Mouse (Mus musculus) forebrain, embryonic 13.5 days (tissue): Measurements from ENCODE around the gene 9330182L06Rik. TPM values are rescaled to one million over a fixed set of nuclear protein-coding genes. Genes with fewer than 3 reads are reported as not detected.

Experiments
- ATAC-seq: fragments of 200-750 bp; cut with Nextera tagmentation; 2 replicates; pipeline ENCODE4 v1.8.0; 2017
- H3K27ac ChIP-seq: fragments of 300-500 bp; sonication (generic); 2 replicates; pipeline ENCODE4 v1.5.1; 2015; ENCODE audit warnings: inconsistent platforms, mild to moderate bottlenecking, moderate library complexity
- H3K27me3 ChIP-seq: fragments of 300-500 bp; sonication (generic); 2 replicates; pipeline ENCODE4 v1.6.1; 2015; ENCODE audit warnings: mild to moderate bottlenecking, inconsistent platforms
- H3K36me3 ChIP-seq: fragments of 300-500 bp; sonication (generic); 2 replicates; pipeline ENCODE4 v1.6.1; 2015; ENCODE audit warnings: mild to moderate bottlenecking, inconsistent platforms; ENCODE audit not compliant: poor library complexity, severe bottlenecking
- H3K4me1 ChIP-seq: fragments of 300-500 bp; sonication (generic); 2 replicates; pipeline ENCODE4 v1.6.1; 2015; ENCODE audit warnings: inconsistent platforms
- H3K4me2 ChIP-seq: fragments of 300-500 bp; sonication (generic); 2 replicates; pipeline ENCODE4 v1.6.1; 2015; ENCODE audit warnings: inconsistent platforms, mild to moderate bottlenecking, moderate library complexity
- H3K4me3 ChIP-seq: fragments of 300-500 bp; sonication (generic); 2 replicates; pipeline ENCODE4 v1.5.1; 2015; ENCODE audit warnings: mild to moderate bottlenecking, inconsistent platforms
- H3K9ac ChIP-seq: fragments of 300-500 bp; sonication (generic); 2 replicates; pipeline ENCODE4 v1.6.1; 2015; ENCODE audit warnings: mild to moderate bottlenecking, inconsistent platforms
- H3K9me3 ChIP-seq: fragments of 300-500 bp; sonication (generic); replicated peaks from 2 replicates; pipeline ENCODE4 v1.6.1; 2016; ENCODE audit warnings: inconsistent platforms
- WGBS: fragments of 180-500 bp; shearing (Covaris S2); methylation state at CpG from one replicate; pipeline ENCODE4 v1.1.7; 2015; 5-methylcytosine and 5-hydroxymethylcytosine counted together
- polyA plus RNA-seq: library from polyadenylated mRNA; unstranded; fragments of >200 nt; fragmentation: Nextera tagmentation; extraction: Ambion mirVana; gene quantifications from 2 replicates; pipeline ENCODE4 v1.2.1, GENCODE M21; 2015

Gene 9330182L06Rik
- polyA plus RNA-seq, 1 experiment from 2014 or later, result 4.9 TPM

GRCm38 (mm10) chr5:9339511-9340173, 73.7 kb downstream of the 9330182L06Rik start:
- H3K4me2 ChIP-seq, result peak overlapping the region; percentile 21

DNA sequence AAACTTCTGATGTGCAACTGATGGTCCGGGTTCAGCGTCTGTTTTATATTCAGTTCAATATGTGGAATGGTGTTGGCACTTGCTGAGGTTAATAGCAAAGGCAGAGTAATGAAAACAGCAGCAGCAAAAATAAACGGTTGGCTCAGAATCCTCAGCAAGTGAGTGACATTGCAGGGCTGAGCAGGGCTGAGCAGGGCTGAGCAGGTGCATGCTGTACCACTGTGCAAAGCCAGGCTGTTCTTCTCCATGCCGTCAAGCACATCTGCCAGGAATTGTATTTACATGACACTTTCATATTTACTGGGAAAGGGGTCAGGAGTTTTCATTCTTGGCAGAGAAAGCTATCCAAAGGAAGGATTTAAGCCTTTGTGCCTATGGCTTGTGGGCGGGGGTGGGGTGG, 78.7 kb downstream of the 9330182L06Rik start:
- H3K9ac ChIP-seq, result no peak overlapping the region
- H3K27ac ChIP-seq, result 0 out of 2 replicates have a peak overlapping the region, but pooled peaks have one; percentile 1
- no peaks in the 10 kb centered on the region for H3K27me3 ChIP-seq
- H3K4me1 ChIP-seq, result peaks cover 24% of the 10 kb centered on the region
- H3K36me3 ChIP-seq, result no peaks in the 10 kb centered on the region
- H3K4me3 ChIP-seq, result no peak overlapping the region
- H3K9me3 ChIP-seq, result no peaks in the 10 kb centered on the region
- 43% methylated on average over 5 of the region's 5 CpGs for WGBS
- ATAC-seq, result peak; percentile 87
- no peak overlapping the region for H3K4me2 ChIP-seq

More at GRCm38 (mm10) chr5:9339511-9340173, 73.7 kb downstream of the 9330182L06Rik start:
- Histone ChIP-seq H3K4me1 (peaks cover 22% of the 10 kb centered on the region), H3K27me3 (no peaks in the 10 kb centered on the region), H3K27ac (peak overlapping the region; percentile 73), H3K4me3 (no peak overlapping the region), H3K9me3 (no peaks in the 10 kb centered on the region), H3K9ac (no peak overlapping the region), H3K36me3 (no peaks in the 10 kb centered on the region)
- ATAC-seq, result peak; percentile 79
- 39% methylated on average over 8 of the region's 8 CpGs for WGBS

DNA sequence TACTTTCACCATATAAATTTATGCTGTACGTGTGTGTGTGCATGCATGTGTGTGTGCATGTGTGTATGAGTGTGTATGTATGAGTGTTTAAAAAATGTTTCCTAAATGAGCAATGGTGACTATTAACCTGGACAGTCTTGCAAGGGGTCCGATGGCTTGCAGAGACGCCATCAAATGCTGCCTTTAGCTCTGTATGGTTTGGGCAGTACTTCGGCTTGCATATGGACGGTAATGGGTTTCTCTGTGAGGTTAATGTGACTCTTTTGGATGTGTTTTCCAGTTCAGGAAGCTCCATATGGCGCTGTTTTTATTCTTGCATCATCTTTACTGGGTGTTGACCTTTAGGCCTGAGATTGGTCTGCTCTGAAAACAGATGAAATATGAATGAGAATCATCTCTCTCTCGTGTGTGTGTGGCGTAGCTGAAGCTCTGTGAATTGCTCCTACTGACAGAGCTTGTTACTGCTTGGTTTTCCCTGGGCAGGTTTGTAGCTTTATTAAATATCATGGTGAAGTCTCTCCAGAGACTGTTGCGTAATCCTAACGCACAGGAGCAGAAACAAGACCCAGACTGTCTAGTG, 79.2 kb downstream of the 9330182L06Rik start:
- peak; percentile 37 for ATAC-seq
- Histone ChIP-seq H3K4me3 (no peak overlapping the region), H3K4me2 (no peak overlapping the region), H3K4me1 (peaks cover 20% of the 10 kb centered on the region), H3K27ac (peak overlapping the region; percentile 1; the same call in 1 of the 2 replicates), H3K9me3 (no peaks in the 10 kb centered on the region), H3K27me3 (no peaks in the 10 kb centered on the region), H3K36me3 (no peaks in the 10 kb centered on the region), H3K9ac (no peak overlapping the region)
- WGBS, result 73% methylated on average over 10 of the region's 10 CpGs

- Histone ChIP-seq H3K36me3 (no peaks in the 10 kb centered on the region), H3K27me3 (no peaks in the 10 kb centered on the region), H3K4me2 (no peak overlapping the region), H3K9ac (no peak overlapping the region), H3K4me1 (peaks cover 20% of the 10 kb centered on the region), H3K9me3 (no peaks in the 10 kb centered on the region), H3K27ac (0 out of 2 replicates have a peak overlapping the region, but pooled peaks have one; percentile 1), H3K4me3 (no peak overlapping the region)
- no peak for ATAC-seq
- 93% methylated on average over 3 of the region's 3 CpGs for WGBS
Observed at GRCm38 (mm10) chr5:9345625-9346024, 79.7 kb downstream of the 9330182L06Rik start.

DNA sequence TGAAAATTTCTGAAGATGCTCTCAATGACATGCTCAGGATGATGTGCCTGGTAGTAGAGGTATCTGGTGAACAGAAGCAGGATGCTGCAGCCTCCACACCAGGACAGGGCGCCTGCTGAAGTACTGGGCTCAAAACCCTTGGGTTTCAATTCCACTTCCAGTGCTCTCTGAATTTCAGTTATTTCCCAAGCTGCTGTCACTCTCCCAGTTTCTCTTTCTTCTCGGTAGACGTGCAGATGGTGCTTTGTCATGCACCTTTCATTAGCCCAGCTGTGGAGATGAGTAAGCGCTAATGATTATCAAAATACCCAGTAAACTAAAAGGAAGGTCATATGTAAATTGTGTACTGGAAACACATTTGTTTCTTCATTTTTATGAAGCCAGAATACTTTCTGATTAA, 80.6 kb downstream of the 9330182L06Rik start:
- WGBS, result 64% methylated on average over 4 of the region's 4 CpGs
- H3K36me3 ChIP-seq, result no peaks in the 10 kb centered on the region
- no peak overlapping the region for H3K9ac ChIP-seq
- H3K9me3 ChIP-seq, result no peaks in the 10 kb centered on the region
- H3K27ac ChIP-seq, result no peak overlapping the region
- no peak overlapping the region for H3K4me3 ChIP-seq
- ATAC-seq, result no peak; the same call in 1 of the 2 replicates
- no peak overlapping the region for H3K4me2 ChIP-seq
- peaks cover 20% of the 10 kb centered on the region for H3K4me1 ChIP-seq
- no peaks in the 10 kb centered on the region for H3K27me3 ChIP-seq

DNA sequence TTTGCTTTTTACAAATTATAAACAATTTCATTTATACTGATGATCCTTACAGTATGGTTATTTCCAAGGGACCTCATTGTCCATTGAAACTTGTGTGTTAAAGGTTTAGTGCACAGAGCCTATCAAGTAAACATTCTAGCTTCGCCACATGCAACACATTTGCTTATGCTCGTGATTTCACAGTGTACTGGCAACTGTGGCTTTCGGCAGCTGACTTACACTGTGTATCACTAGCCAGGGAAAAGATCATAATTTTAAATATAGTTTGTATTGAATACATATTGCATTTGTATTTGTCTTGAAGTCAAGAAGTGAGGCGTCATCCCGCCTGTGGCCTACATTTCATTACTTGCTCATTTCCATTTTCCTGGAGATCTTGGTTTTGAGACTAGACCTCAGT, 86.2 kb downstream of the 9330182L06Rik start:
- WGBS, result 92% methylated on average over 5 of the region's 5 CpGs
- H3K27ac ChIP-seq, result no peak overlapping the region

GRCm38 (mm10) chr5:9352646-9353045, 86.7 kb downstream of the 9330182L06Rik start:
- no peaks in the 10 kb centered on the region; the same call in 1 of the 2 replicates for H3K4me1 ChIP-seq
- no peak overlapping the region for H3K9ac ChIP-seq
- H3K4me3 ChIP-seq, result no peak overlapping the region
- WGBS, result 3% methylated on average over 1 of the region's 1 CpGs
- no peaks in the 10 kb centered on the region for H3K36me3 ChIP-seq
- peak; percentile 42; the same call in 1 of the 2 replicates for ATAC-seq
- no peak overlapping the region for H3K4me2 ChIP-seq
- no peaks in the 10 kb centered on the region for H3K9me3 ChIP-seq
- H3K27ac ChIP-seq, result no peak overlapping the region
- H3K27me3 ChIP-seq, result no peaks in the 10 kb centered on the region

More for the DNA sequence above, 86.2 kb downstream of the 9330182L06Rik start:
- H3K9me3 ChIP-seq, result no peaks in the 10 kb centered on the region
- no peak overlapping the region for H3K4me3 ChIP-seq
- no peaks in the 10 kb centered on the region for H3K4me1 ChIP-seq
- H3K36me3 ChIP-seq, result no peaks in the 10 kb centered on the region
- no peak overlapping the region for H3K9ac ChIP-seq
- ATAC-seq, result no peak
- no peak overlapping the region for H3K4me2 ChIP-seq
- H3K27me3 ChIP-seq, result no peaks in the 10 kb centered on the region

GRCm38 (mm10) chr5:9354257-9354656, 88.3 kb downstream of the 9330182L06Rik start:
- Histone ChIP-seq H3K9me3 (no peaks in the 10 kb centered on the region), H3K4me2 (no peak overlapping the region), H3K36me3 (no peaks in the 10 kb centered on the region), H3K4me1 (no peaks in the 10 kb centered on the region; the same call in 1 of the 2 replicates), H3K4me3 (no peak overlapping the region), H3K27ac (no peak overlapping the region), H3K27me3 (no peaks in the 10 kb centered on the region), H3K9ac (no peak overlapping the region)
- no peak for ATAC-seq
- WGBS, result 97% methylated on average over 1 of the region's 1 CpGs

GRCm38 (mm10) chr5:9358076-9358475, 92.2 kb downstream of the 9330182L06Rik start:
- ATAC-seq, result peak; percentile 77

GRCm38 (mm10) chr5:9361982-9362661, 96.2 kb downstream of the 9330182L06Rik start:
- Histone ChIP-seq H3K4me2 (no peak overlapping the region), H3K9ac (no peak overlapping the region), H3K4me3 (no peak overlapping the region), H3K36me3 (no peaks in the 10 kb centered on the region), H3K27me3 (no peaks in the 10 kb centered on the region), H3K9me3 (no peaks in the 10 kb centered on the region), H3K27ac (no peak overlapping the region), H3K4me1 (no peaks in the 10 kb centered on the region; the same call in 1 of the 2 replicates)
- ATAC-seq, result no peak
- 83% methylated on average over 7 of the region's 7 CpGs for WGBS

More at GRCm38 (mm10) chr5:9358076-9358475, 92.2 kb downstream of the 9330182L06Rik start:
- Histone ChIP-seq H3K9me3 (no peaks in the 10 kb centered on the region), H3K4me3 (no peak overlapping the region), H3K36me3 (no peaks in the 10 kb centered on the region), H3K4me1 (no peaks in the 10 kb centered on the region; the same call in 1 of the 2 replicates), H3K4me2 (no peak overlapping the region), H3K27ac (no peak overlapping the region), H3K27me3 (no peaks in the 10 kb centered on the region), H3K9ac (no peak overlapping the region)
- 29% methylated on average over 2 of the region's 2 CpGs for WGBS

DNA sequence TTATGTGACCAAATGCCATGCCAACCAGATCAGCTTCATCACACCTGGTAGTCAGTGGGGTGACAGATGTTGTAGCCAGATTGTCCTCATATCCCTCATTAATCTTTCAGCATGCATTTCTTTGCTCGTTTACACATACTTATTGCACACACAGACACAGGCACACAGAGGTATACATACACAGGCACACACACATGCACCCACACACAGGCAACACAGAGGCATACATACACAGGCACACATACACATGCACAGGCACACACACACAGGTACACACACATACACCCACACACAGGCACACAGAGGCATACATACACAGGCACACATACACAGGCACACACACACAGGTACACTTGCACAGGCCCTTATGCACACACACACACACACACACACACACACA, 99.0 kb downstream of the 9330182L06Rik start:
- ATAC-seq, result no peak
- no peaks in the 10 kb centered on the region for H3K36me3 ChIP-seq
- no peaks in the 10 kb centered on the region for H3K27me3 ChIP-seq
- no peak overlapping the region for H3K9ac ChIP-seq
- no peaks in the 10 kb centered on the region for H3K4me1 ChIP-seq
- no peak overlapping the region for H3K4me2 ChIP-seq
- H3K4me3 ChIP-seq, result no peak overlapping the region
- no peaks in the 10 kb centered on the region for H3K9me3 ChIP-seq
- 70% methylated on average over 1 of the region's 1 CpGs for WGBS
- no peak overlapping the region for H3K27ac ChIP-seq
